Mouse (Mus musculus): ENCODE data around the gene Borcs6. TPM values are rescaled to one million over a fixed set of nuclear protein-coding genes. Genes with fewer than 3 reads are reported as not detected.
"Not testable (repeated sequence)": the region's sequence is repeated elsewhere in the genome, so short reads cannot be mapped to it uniquely, and the experiment has no call there.

Gene Borcs6
- 10 to 100 TPM; 26.6 to 30.8 TPM for total RNA-seq (2021)
- long read RNA-seq, experiment 1, transcript Borcs6-201 (1 exons, 1,862 nt), result major isoform, 30 of 30 reads
- long read RNA-seq, experiment 1, partial matches to known transcripts, result 0 of 30 reads
- long read RNA-seq, experiment 1, other reads (novel, unspliced or antisense), result 0 of 30 reads
- long read RNA-seq, experiment 2, transcript Borcs6-201 (1 exons, 1,862 nt), result major isoform, 36 of 36 reads
- long read RNA-seq, experiment 2, partial matches to known transcripts, result 0 of 36 reads
- long read RNA-seq, experiment 2, other reads (novel, unspliced or antisense), result 0 of 36 reads

- TF ChIP-seq CTCF (conservative IDR thresholded peaks at IDR 0.05), result no peak
- peak within 1 kb of the TSS; percentile 97 for H3K27ac ChIP-seq
Measured at GRCm38 (mm10) chr11:69059357-69059974, at the start of gene Borcs6. Gene Borcs6, plus strand, starts transcription at chr11:69059717.

GRCm38 (mm10) chr11:69010400-69011323 lies 48.9 kb upstream of the Borcs6 start:
- no peak for TF ChIP-seq CTCF (conservative IDR thresholded peaks at IDR 0.05)
- DNase-seq (ENCODE audit: low spot score in 2 of 2), result no peak
- no peak overlapping the region for H3K4me3 ChIP-seq
- H3K27ac ChIP-seq, result no peak overlapping the region

More at GRCm38 (mm10) chr11:69059357-69059974, at the start of gene Borcs6:
- peak within 1 kb of the TSS; percentile 98 for H3K4me3 ChIP-seq
- DNase-seq (ENCODE audit: low spot score in 2 of 2), result peak; percentile 94 to 98

- Histone ChIP-seq H3K27ac (peak overlapping the region; percentile 97; the same call in 1 of the 2 replicates), H3K4me3 (peak overlapping the region; percentile 62; the same call in 1 of the 2 replicates)
Measured at GRCm38 (mm10) chr11:69011445-69011844, 48.1 kb upstream of the Borcs6 start.

DNA sequence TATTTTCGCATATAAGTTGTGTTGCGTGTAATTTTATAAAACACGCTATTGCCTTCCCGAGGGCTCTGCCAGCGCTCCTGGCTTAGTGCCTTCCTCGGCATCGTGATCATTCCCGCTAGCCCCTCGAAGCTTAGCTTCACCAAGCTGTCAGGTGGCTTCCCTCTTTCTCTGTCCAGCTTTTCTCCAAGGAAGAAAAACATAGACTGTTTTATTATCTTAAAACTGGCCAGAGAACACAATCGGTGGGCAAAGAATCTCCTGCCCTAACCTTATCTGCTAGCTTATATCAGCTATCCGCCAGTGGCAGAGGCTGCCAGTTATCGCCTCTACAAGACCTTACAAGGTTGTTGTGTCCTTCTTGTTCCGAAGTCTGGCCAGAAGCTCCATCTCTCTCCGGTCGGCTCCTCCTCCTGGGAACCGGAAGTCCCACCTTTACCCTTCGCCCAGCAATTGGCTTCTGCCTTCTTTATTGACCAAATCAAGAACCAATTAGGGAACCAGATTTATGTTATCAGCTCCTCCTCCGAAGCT lies 47.4 kb upstream of the Borcs6 start:
- no peak for TF ChIP-seq CTCF (conservative IDR thresholded peaks at IDR 0.05)
- peak; percentile 88 to 91 for DNase-seq (ENCODE audit: low spot score in 2 of 2)
- Histone ChIP-seq H3K4me3 (peak overlapping the region; percentile 62), H3K27ac (peak overlapping the region; percentile 97)

More at GRCm38 (mm10) chr11:69011445-69011844, 48.1 kb upstream of the Borcs6 start:
- not testable (repeated sequence) for DNase-seq (ENCODE audit: low spot score in 2 of 2)
- peak; percentile 44 for TF ChIP-seq CTCF (conservative IDR thresholded peaks at IDR 0.05)

GRCm38 (mm10) chr11:69015644-69016441 lies 43.7 kb upstream of the Borcs6 start, which contains the start of gene Ctc1:
Gene Ctc1, plus strand, starts transcription at chr11:69015911.
- H3K4me3 ChIP-seq, result peak within 1 kb of the TSS; percentile 56
- peak; percentile 83 for TF ChIP-seq CTCF (conservative IDR thresholded peaks at IDR 0.05)
- peak within 1 kb of the TSS; percentile 93 for H3K27ac ChIP-seq
- peak; percentile 87 to 90 for DNase-seq (ENCODE audit: low spot score in 2 of 2)

DNA sequence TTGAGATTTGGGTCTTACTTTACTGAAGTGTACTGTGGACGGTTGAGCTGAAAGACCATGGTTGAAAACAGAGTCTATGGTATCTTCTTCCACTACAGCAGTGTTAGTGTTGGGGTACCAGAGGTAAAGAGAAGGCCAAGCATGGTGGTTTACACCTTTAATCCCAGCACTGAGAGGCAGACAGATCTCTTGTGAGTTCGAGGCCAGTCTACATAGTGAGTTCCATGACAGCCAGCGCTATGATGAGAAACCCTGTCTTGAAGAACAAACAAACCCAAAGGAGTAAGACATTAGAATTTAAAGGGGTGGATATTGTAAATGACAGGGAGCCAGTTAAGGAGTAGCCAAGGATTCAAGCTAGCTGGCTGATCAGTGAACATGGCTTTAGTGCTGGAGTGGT lies 42.8 kb upstream of the Borcs6 start:
- no peak for DNase-seq (ENCODE audit: low spot score in 2 of 2)

DNA sequence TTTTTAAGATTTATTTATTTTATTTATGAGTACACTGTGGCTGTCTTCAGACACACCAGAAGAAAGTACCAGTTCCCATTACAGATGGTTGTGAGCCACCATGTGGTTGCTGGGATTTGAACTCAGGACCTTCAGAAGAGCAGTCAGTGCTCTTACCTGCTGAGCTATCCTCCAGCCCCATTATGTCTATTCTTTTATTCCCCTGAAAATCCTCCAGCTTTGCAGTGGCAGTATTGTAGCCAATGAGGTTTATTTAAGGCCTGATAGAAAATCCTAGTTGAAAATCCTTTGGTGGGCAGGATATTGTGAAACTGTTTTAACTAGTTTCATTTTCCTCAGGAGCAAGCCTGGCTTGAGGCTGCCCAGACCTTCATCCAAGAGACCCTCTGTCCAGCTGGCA lies 38.8 kb upstream of the Borcs6 start:
- Histone ChIP-seq H3K27ac (no peak overlapping the region), H3K4me3 (no peak overlapping the region)
- DNase-seq (ENCODE audit: low spot score in 2 of 2), result no peak
- no peak for TF ChIP-seq CTCF (conservative IDR thresholded peaks at IDR 0.05)

More for the DNA sequence above, 42.8 kb upstream of the Borcs6 start:
- TF ChIP-seq CTCF (conservative IDR thresholded peaks at IDR 0.05), result no peak
- peak overlapping the region; percentile 93 for H3K27ac ChIP-seq
- H3K4me3 ChIP-seq, result peak overlapping the region; percentile 56

GRCm38 (mm10) chr11:69026562-69026961 lies 33.0 kb upstream of the Borcs6 start:
- H3K4me3 ChIP-seq, result no peak overlapping the region
- DNase-seq (ENCODE audit: low spot score in 2 of 2), result no peak
- no peak overlapping the region for H3K27ac ChIP-seq
- TF ChIP-seq CTCF (conservative IDR thresholded peaks at IDR 0.05), result no peak

DNA sequence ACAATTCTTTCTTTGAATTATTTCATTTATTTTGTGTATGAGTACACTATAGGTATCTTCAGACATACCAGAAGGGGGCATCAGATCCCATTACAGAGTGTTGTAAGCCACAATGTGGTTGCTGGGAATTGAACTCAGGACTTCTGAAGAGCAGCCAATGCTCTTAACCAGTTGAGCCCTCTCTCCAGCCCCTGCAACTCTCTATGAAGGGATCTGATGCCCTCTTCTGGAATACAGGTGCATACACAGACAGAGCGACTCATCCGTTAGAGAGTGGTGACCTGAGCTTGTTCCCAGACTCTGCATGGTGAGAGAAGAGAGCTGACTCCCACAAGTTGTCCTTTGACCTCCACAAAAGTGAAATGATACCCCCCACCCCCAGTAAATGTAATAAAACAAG lies 30.7 kb upstream of the Borcs6 start:
- no peak overlapping the region for H3K27ac ChIP-seq
- H3K4me3 ChIP-seq, result no peak overlapping the region
- DNase-seq (ENCODE audit: low spot score in 2 of 2), result no peak
- peak; percentile 62 for TF ChIP-seq CTCF (conservative IDR thresholded peaks at IDR 0.05)

DNA sequence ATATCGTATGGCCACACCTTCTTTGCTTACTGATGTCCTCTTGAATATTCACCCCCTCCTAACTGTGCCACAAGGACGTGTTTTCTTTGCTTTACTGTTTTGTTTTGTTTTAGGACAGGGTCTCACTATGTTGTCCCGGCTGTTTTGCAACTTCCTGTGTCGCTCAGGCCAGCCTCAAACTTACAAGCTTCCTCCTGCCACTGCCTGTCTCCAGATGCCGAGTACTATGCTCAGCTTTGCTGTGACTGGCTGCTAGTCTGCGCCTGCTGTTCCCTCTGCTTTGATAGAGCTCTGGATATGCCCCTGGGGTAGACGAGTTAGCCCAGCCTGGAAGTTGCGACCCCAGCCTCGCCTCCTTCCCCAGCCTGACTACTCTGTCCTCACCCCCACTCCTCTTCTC lies 26.0 kb upstream of the Borcs6 start:
- H3K4me3 ChIP-seq, result no peak overlapping the region
- DNase-seq (ENCODE audit: low spot score in 2 of 2), result no peak
- TF ChIP-seq CTCF (conservative IDR thresholded peaks at IDR 0.05), result no peak
- H3K27ac ChIP-seq, result peak overlapping the region; percentile 33; the same call in 1 of the 2 replicates

GRCm38 (mm10) chr11:69034585-69034984 lies 24.9 kb upstream of the Borcs6 start:
- no peak for TF ChIP-seq CTCF (conservative IDR thresholded peaks at IDR 0.05)
- H3K27ac ChIP-seq, result no peak overlapping the region; the same call in 1 of the 2 replicates
- DNase-seq (ENCODE audit: low spot score in 2 of 2), result no peak
- H3K4me3 ChIP-seq, result no peak overlapping the region

DNA sequence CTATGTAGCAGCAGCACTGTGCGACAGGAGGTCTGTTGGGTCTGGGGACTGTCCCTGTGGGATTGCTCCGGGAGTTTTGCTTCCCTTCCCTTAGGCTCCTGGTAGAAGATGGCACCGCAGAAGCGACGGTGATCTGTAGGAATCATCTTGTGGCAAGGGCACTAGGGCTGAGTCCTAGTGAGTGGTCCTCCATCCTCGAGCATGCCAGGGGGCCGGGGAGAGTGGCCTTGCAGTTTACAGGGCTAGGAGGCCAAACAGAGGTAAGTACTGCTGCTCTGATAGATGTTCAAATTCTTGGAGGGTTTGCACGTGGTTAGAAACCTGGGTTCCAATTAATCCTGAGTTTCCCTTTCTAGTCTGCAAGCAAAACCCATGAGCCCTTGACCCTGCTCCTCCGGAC lies 24.1 kb upstream of the Borcs6 start:
- TF ChIP-seq CTCF (conservative IDR thresholded peaks at IDR 0.05), result no peak
- Histone ChIP-seq H3K27ac (peak overlapping the region; percentile 91), H3K4me3 (peak overlapping the region; percentile 74)
- DNase-seq (ENCODE audit: low spot score in 2 of 2), result no peak

All from layer of hippocampus, adult 2 months (tissue).